Mouse (Mus musculus) small intestine, adult 2 months (tissue): ENCODE measurements at regions not wholly inside any gene's neighbourhood (a gene's known extent, or its start where the extent isn't known, plus 50 kb on each side); places are given as distances from the start of the nearest gene placed in this dataset.

Experiments used
- CTCF ChIP-seq: fragments of 200-500 bp; IDR thresholded peaks from 2 replicates; pipeline ENCODE4 v1.5.1; 2012; ENCODE audit warnings: low read depth, mild to moderate bottlenecking, control low read depth, inconsistent platforms, low read length, moderate library complexity, mixed read lengths; ENCODE audit not compliant: insufficient replicate concordance, insufficient read length; ENCODE audit errors: extremely low read depth
- POLR2A ChIP-seq: fragments of 200-500 bp; IDR thresholded peaks from 2 replicates; pipeline ENCODE4 v1.6.1; 2012; ENCODE audit warnings: low read depth, mild to moderate bottlenecking, control low read depth, inconsistent platforms, low read length, moderate library complexity

DNA sequence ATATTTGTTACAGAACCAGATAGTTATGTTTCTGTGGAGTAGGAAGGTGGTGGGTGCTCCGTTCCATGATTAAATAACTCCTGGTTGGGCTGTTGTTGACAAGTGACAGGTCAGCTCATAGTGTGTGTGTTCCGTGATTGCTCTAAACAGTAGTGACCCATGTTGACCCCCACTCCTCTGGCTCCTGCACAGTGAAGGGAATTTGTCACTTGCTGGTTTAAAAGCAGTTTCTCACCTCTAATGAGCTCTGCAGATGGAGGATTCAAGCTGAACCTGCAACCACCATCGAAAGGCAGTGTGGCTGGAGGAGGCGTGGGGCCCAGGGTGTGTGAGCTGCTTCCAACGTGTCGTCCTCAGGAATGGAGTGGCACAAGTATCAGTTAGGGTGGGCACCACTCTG, 482.6 kb upstream of the Cdh4 start:
- no peak for TF ChIP-seq CTCF
- no peak for TF ChIP-seq POLR2A
